25 mouse cellular contexts compared by ENCODE assay signal in the genomic region with DNA sequence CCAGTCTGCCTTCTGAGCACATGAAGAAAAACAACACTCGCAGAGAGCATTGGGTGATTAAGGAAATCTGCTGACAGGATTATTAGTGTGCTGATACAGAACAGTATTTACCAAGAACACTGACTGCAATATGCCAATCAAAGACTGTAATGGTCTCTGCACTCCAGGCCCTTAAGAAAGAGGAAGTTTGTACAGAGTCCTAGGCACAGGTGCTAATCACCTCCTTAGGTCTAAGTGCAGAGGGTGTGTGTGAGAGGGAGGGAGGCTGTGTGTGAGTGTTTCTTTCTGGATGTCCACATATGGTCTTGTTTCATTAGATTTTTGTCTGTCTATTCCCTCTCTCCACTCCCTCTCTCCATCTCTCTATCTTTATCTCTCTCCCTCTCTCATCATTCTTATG. TPM values are rescaled to one million over a fixed set of nuclear protein-coding genes. Genes with fewer than 3 reads are reported as not detected.
DNase-seq lines count a peak whose midpoint lies in the region; ATAC-seq and TF ChIP-seq lines count a peak whose summit lies in the region.
"Had no signal": no experiment of that assay in that cellular context is flagged by ENCODE, and none has a peak within 500 bp of the region (broad histone marks: within the 10 kb centered on the region; RNA-seq: fewer than 3 reads in every experiment).

No protein-coding gene starts in this region.

- TF ChIP-seq EP300 in stomach, postnatal 0 days (optimal IDR thresholded peaks at IDR 0.05) = no peak

- TF ChIP-seq CTCF in stomach, postnatal 0 days (IDR thresholded peaks at IDR 0.05; ENCODE audit: low read depth) = no peak
- TF ChIP-seq CTCF in intestine, postnatal 0 days (IDR thresholded peaks at IDR 0.05; ENCODE audit: low read depth) = no peak

- no peak overlapping the region for H3K4me3 ChIP-seq in stomach, embryonic 16.5 days (replicated peaks; ENCODE audit: low read length)
- no peak overlapping the region for H3K4me3 ChIP-seq in stomach, postnatal 0 days (ENCODE audit: low read depth, low read length)
- H3K4me3 ChIP-seq in intestine, embryonic 15.5 days (replicated peaks) = no peak overlapping the region
- no peak overlapping the region for H3K4me3 ChIP-seq in intestine, postnatal 0 days (ENCODE audit: low read depth, low read length)
- H3K4me3 ChIP-seq in heart, embryonic 12.5 days = no peak overlapping the region
- H3K4me3 ChIP-seq in midbrain, embryonic 14.5 days (replicated peaks; ENCODE audit: low read depth, low read length) = no peak overlapping the region
- H3K4me3 ChIP-seq: embryonic facial prominence, embryonic 10.5 days; embryonic facial prominence, embryonic 12.5 days; forebrain, embryonic 13.5 days; forebrain, embryonic 15.5 days had no signal

- H3K4me2 ChIP-seq in stomach, embryonic 16.5 days (ENCODE audit: low read depth, low read length) = no peak overlapping the region
- no peak overlapping the region for H3K4me2 ChIP-seq in stomach, postnatal 0 days (replicated peaks; ENCODE audit: low read depth)
- H3K4me2 ChIP-seq in intestine, embryonic 15.5 days (replicated peaks) = no peak overlapping the region
- no peak overlapping the region for H3K4me2 ChIP-seq in intestine, postnatal 0 days (replicated peaks; ENCODE audit: low read depth)
- no peak overlapping the region for H3K4me2 ChIP-seq in heart, embryonic 12.5 days
- H3K4me2 ChIP-seq in midbrain, embryonic 14.5 days (ENCODE audit: low read length) = no peak overlapping the region
- H3K4me2 ChIP-seq: embryonic facial prominence, embryonic 12.5 days; forebrain, embryonic 13.5 days; forebrain, embryonic 15.5 days had no signal

- ATAC-seq in stomach, embryonic 16.5 days (ENCODE audit: insufficient read depth, low FRiP score) = peak; percentile 50; the same call in 1 of the 2 replicates
- ATAC-seq in stomach, postnatal 0 days (ENCODE audit: low FRiP score, low TSS enrichment) = no peak
- peak; percentile 89 for ATAC-seq in intestine, embryonic 15.5 days
- peak; percentile 86 for ATAC-seq in intestine, postnatal 0 days
- ATAC-seq in heart, embryonic 12.5 days (ENCODE audit: insufficient number of reproducible peaks, low FRiP score) = no peak
- ATAC-seq in midbrain, embryonic 14.5 days (ENCODE audit: low FRiP score, low TSS enrichment) = no peak
- ATAC-seq: activated CD4-positive, CD25-positive, alpha-beta regulatory T cell, adult 4 months; CD4-positive, CD25-positive, alpha-beta regulatory T cell, adult 4 months; forebrain, embryonic 13.5 days; forebrain, embryonic 15.5 days; Patski had no signal

- no peaks in the 10 kb centered on the region for H3K9me3 ChIP-seq in stomach, embryonic 16.5 days (replicated peaks; ENCODE audit: control insufficient read depth, low read length)
- H3K9me3 ChIP-seq in stomach, postnatal 0 days (ENCODE audit: control insufficient read depth, low read length) = no peaks in the 10 kb centered on the region
- no peaks in the 10 kb centered on the region for H3K9me3 ChIP-seq in intestine, embryonic 15.5 days
- no peaks in the 10 kb centered on the region for H3K9me3 ChIP-seq in intestine, postnatal 0 days (ENCODE audit: control insufficient read depth)
- no peaks in the 10 kb centered on the region for H3K9me3 ChIP-seq in heart, embryonic 12.5 days (replicated peaks)
- no peaks in the 10 kb centered on the region for H3K9me3 ChIP-seq in midbrain, embryonic 14.5 days (ENCODE audit: control insufficient read depth, low read length)
- H3K9me3 ChIP-seq: embryonic facial prominence, embryonic 10.5 days; embryonic facial prominence, embryonic 12.5 days; forebrain, embryonic 13.5 days; forebrain, embryonic 15.5 days had no signal

- H3K27ac ChIP-seq in stomach, embryonic 16.5 days (ENCODE audit: low read length) = no peak overlapping the region
- H3K27ac ChIP-seq in stomach, postnatal 0 days (replicated peaks) = no peak overlapping the region
- no peak overlapping the region for H3K27ac ChIP-seq in intestine, embryonic 15.5 days
- H3K27ac ChIP-seq in intestine, postnatal 0 days (ENCODE audit: low read depth, low read length) = no peak overlapping the region
- H3K27ac ChIP-seq in heart, embryonic 12.5 days (ENCODE audit: poor library complexity, severe bottlenecking) = no peak overlapping the region
- no peak overlapping the region for H3K27ac ChIP-seq in midbrain, embryonic 14.5 days (replicated peaks; ENCODE audit: low read depth, low read length)
- H3K27ac ChIP-seq: embryonic facial prominence, embryonic 10.5 days; embryonic facial prominence, embryonic 12.5 days; forebrain, embryonic 13.5 days; forebrain, embryonic 15.5 days had no signal

- no peaks in the 10 kb centered on the region for H3K4me1 ChIP-seq in stomach, embryonic 16.5 days (ENCODE audit: control insufficient read depth, insufficient read depth, low read length)
- no peaks in the 10 kb centered on the region; the same call in 1 of the 2 replicates for H3K4me1 ChIP-seq in stomach, postnatal 0 days (replicated peaks; ENCODE audit: control insufficient read depth, insufficient read depth)
- H3K4me1 ChIP-seq in intestine, embryonic 15.5 days (replicated peaks) = 0 out of 2 replicates have a peak, but pooled peaks cover 3% of the 10 kb centered on the region
- H3K4me1 ChIP-seq in intestine, postnatal 0 days (replicated peaks; ENCODE audit: control insufficient read depth, insufficient read depth, low read length) = no peaks in the 10 kb centered on the region
- peaks cover 4% of the 10 kb centered on the region; the same call in 1 of the 2 replicates for H3K4me1 ChIP-seq in heart, embryonic 12.5 days (replicated peaks)
- H3K4me1 ChIP-seq in midbrain, embryonic 14.5 days (ENCODE audit: control insufficient read depth, insufficient read depth, low read length) = peaks cover 2% of the 10 kb centered on the region; the same call in 1 of the 2 replicates

- H3K9ac ChIP-seq in stomach, embryonic 16.5 days (ENCODE audit: low read length) = no peak overlapping the region
- H3K9ac ChIP-seq in stomach, postnatal 0 days (ENCODE audit: low read length) = no peak overlapping the region
- no peak overlapping the region for H3K9ac ChIP-seq in intestine, embryonic 15.5 days
- H3K9ac ChIP-seq in intestine, postnatal 0 days (ENCODE audit: low read depth, low read length) = no peak overlapping the region
- H3K9ac ChIP-seq in heart, embryonic 12.5 days = no peak overlapping the region
- H3K9ac ChIP-seq in midbrain, embryonic 14.5 days (replicated peaks; ENCODE audit: low read length) = no peak overlapping the region
- H3K9ac ChIP-seq: embryonic facial prominence, embryonic 12.5 days; forebrain, embryonic 13.5 days; forebrain, embryonic 15.5 days had no signal

- no peak for DNase-seq in stomach, postnatal 0 days (ENCODE audit: low spot score)
- DNase-seq in midbrain, embryonic 14.5 days = no peak
- DNase-seq in left cerebral cortex, adult 9 months (ENCODE audit: low spot score in 2 of 2) = no peak
- DNase-seq: adrenal gland, adult 8-10 months; adrenal gland, postnatal 14 days; adrenal gland, postnatal 36 days; cerebellum, adult 11-12 months; cerebellum, adult 2 months; cerebellum, adult 9-10 months; cerebellum, postnatal 10 days; cerebellum, postnatal 25 days had no signal

- H3K27me3 ChIP-seq in stomach, embryonic 16.5 days (ENCODE audit: control insufficient read depth, insufficient read depth, low read length) = peaks cover 41% of the 10 kb centered on the region
- peaks cover 13% of the 10 kb centered on the region; the same call in 1 of the 2 replicates for H3K27me3 ChIP-seq in stomach, postnatal 0 days (ENCODE audit: control insufficient read depth, insufficient read depth, low read length)
- peaks cover 37% of the 10 kb centered on the region for H3K27me3 ChIP-seq in intestine, embryonic 15.5 days (replicated peaks)
- H3K27me3 ChIP-seq in intestine, postnatal 0 days (replicated peaks; ENCODE audit: control insufficient read depth, insufficient read depth, low read length) = peaks cover 28% of the 10 kb centered on the region
- H3K27me3 ChIP-seq in heart, embryonic 12.5 days (replicated peaks) = peaks cover 48% of the 10 kb centered on the region
- peaks cover 41% of the 10 kb centered on the region for H3K27me3 ChIP-seq in midbrain, embryonic 14.5 days (ENCODE audit: control insufficient read depth, insufficient read depth, low read length)
- H3K27me3 ChIP-seq: CH12.LX had no signal

- 18% methylated on average over 1 of the region's 1 CpGs for WGBS in stomach, embryonic 16.5 days
- WGBS in stomach, postnatal 0 days = 19% methylated on average over 1 of the region's 1 CpGs
- WGBS in intestine, embryonic 15.5 days = 15% methylated on average over 1 of the region's 1 CpGs
- WGBS in intestine, postnatal 0 days = 12% methylated on average over 1 of the region's 1 CpGs
- WGBS in heart, embryonic 12.5 days = 6% methylated on average over 1 of the region's 1 CpGs
- 64% methylated on average over 1 of the region's 1 CpGs for whole genome bisulfite sequencing in midbrain, embryonic 14.5 days

- H3K36me3 ChIP-seq in stomach, embryonic 16.5 days (ENCODE audit: control insufficient read depth, insufficient read depth, low read length) = no peaks in the 10 kb centered on the region
- no peaks in the 10 kb centered on the region for H3K36me3 ChIP-seq in stomach, postnatal 0 days (ENCODE audit: control insufficient read depth, insufficient read depth, low read length)
- H3K36me3 ChIP-seq in intestine, embryonic 15.5 days = no peaks in the 10 kb centered on the region
- no peaks in the 10 kb centered on the region for H3K36me3 ChIP-seq in intestine, postnatal 0 days (ENCODE audit: control insufficient read depth, insufficient read depth)
- no peaks in the 10 kb centered on the region for H3K36me3 ChIP-seq in heart, embryonic 12.5 days
- H3K36me3 ChIP-seq in midbrain, embryonic 14.5 days (ENCODE audit: control insufficient read depth, insufficient read depth, low read length) = no peaks in the 10 kb centered on the region
- H3K36me3 ChIP-seq: embryonic facial prominence, embryonic 10.5 days; embryonic facial prominence, embryonic 12.5 days; forebrain, embryonic 15.5 days; G1E had no signal

RNA-seq across cellular contexts. Expression of gene Barx2, which starts 6.5 kb away (rescaled TPM):
- 1.4 and 2.2 TPM in 2 replicates for polyA plus RNA-seq in stomach, embryonic 16.5 days (2015; fragmentation: Nextera tagmentation; extraction: Ambion mirVana)
- polyA plus RNA-seq in stomach, postnatal 0 days (2015; fragmentation: Nextera tagmentation; extraction: Ambion mirVana) = 4.1 and 4.6 TPM in 2 replicates
- 0.14 and 0.21 TPM in 2 replicates for polyA plus RNA-seq in intestine, embryonic 15.5 days (2015; fragmentation: Nextera tagmentation; extraction: Ambion mirVana)
- not detected in 2 replicates for polyA plus RNA-seq in intestine, postnatal 0 days (2015; fragmentation: Nextera tagmentation; extraction: Ambion mirVana)
- polyA plus RNA-seq in heart, embryonic 12.5 days (2016; fragmentation: Nextera tagmentation; extraction: Ambion mirVana) = not detected in 2 replicates
- polyA plus RNA-seq in midbrain, embryonic 14.5 days (2014; fragmentation: Nextera tagmentation; extraction: Ambion mirVana) = 0.11 and 0.28 TPM in 2 replicates
- polyA plus RNA-seq: CD4-positive, CD25-positive, alpha-beta regulatory T cell, adult 4 months; forebrain, embryonic 11.5 days; forebrain, embryonic 13.5 days; G1E had no signal

Comparison
In these comparisons a context has a peak if more than half of its experiments do, and no peak if none do; other contexts are left out.
1. ATAC-seq: peak in stomach, embryonic 16.5 days (single experiment), intestine, embryonic 15.5 days (single experiment) and intestine, postnatal 0 days (single experiment); none in stomach, postnatal 0 days (single experiment), heart, embryonic 12.5 days (single experiment) and midbrain, embryonic 14.5 days (single experiment).